Mouse (Mus musculus): ENCODE measurements at regions not wholly inside any gene's neighbourhood (a gene's known extent, or its start where the extent isn't known, plus 50 kb on each side); places are given as distances from the start of the nearest gene placed in this dataset.

DNA sequence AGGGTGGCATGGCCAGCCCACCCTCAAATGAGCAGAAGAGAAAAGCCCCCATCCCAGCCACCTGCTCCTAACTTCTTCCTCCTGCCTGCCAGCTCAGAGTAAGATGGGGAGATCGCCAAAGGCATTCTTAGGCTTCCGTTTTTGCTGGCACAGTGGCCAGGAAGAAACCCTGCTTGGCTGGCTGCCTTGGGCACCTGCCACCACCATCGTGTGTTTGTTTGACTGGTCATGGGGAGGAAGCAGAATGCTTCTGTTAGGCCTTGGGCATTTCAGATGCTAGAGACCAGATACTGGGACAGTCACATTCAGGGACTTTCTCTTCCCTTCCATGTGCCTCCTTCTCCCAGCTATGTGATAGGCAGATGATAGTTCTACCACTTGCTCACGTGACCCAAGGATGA lies 1283.7 kb upstream of the A1bg start:
- no peak for ATAC-seq
- H3K4me3 ChIP-seq (ENCODE audit: low read depth, low read length): no peak overlapping the region
- H3K4me2 ChIP-seq (ENCODE audit: low read length): no peak overlapping the region
- WGBS: 84% methylated on average over 4 of the region's 4 CpGs
- H3K27ac ChIP-seq (ENCODE audit: low read length): no peak overlapping the region
- no peaks in the 10 kb centered on the region for H3K36me3 ChIP-seq (ENCODE audit: control insufficient read depth, insufficient read depth, low read length)
- no peaks in the 10 kb centered on the region for H3K4me1 ChIP-seq (ENCODE audit: control insufficient read depth, insufficient read depth, low read length)
- H3K9ac ChIP-seq (ENCODE audit: low read depth, low read length): no peak overlapping the region
- no peaks in the 10 kb centered on the region; the same call in 1 of the 2 replicates for H3K9me3 ChIP-seq (replicated peaks; ENCODE audit: control insufficient read depth, low read length, poor library complexity, severe bottlenecking)
- no peaks in the 10 kb centered on the region for H3K27me3 ChIP-seq (ENCODE audit: control insufficient read depth, insufficient read depth, low read depth, low read length)

DNA sequence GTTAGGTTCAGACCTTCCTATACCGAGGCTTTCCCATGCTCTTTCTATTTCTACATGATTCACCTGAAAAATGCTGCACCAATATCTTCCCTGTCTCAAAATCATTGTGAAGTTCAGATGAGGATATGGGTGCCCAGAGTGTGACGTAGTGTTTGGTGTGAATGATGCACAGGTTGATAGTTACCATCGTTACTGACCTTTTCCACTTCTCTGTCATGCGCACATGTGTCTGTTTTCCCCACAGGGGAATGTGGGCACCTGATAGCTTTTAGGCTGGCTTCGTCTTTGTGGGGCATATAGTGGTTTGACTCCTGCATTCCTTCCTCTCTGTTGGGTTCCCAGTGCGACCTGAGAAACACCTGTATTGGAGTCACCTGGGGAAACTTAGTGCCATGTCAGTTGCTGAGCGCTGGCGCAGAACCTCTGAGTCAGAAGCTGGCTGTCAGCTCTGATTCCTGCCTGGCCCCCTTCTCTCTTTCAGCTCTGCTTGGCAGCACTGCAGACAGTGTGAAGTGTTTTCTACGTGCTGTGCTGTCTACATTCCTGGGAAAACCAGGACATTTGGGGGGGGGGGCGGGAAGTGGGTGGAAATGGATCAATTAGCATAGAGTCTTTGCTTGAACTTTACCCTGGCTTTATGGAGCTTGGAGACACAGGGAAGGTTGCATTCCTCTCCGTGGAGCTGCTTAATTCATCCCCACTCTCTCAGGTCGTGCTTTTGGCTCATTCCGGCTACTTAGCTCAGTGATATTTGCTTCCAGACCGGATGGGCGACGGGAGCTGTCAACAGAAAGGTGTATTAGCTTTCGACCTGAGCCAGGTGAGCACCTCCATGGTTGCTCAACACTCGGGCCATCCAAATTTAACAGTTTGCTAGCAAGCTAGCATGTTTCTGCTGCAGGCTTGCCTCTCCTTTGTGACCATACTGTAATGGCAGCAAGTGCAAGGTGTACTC lies 1281.4 kb upstream of the A1bg start:
- H3K36me3 ChIP-seq (ENCODE audit: control insufficient read depth, insufficient read depth, low read length): no peaks in the 10 kb centered on the region
- H3K4me2 ChIP-seq (ENCODE audit: low read length): no peak overlapping the region
- no peak overlapping the region for H3K4me3 ChIP-seq (ENCODE audit: low read depth, low read length)
- no peak overlapping the region for H3K27ac ChIP-seq (ENCODE audit: low read length)
- H3K4me1 ChIP-seq (ENCODE audit: control insufficient read depth, insufficient read depth, low read length): no peaks in the 10 kb centered on the region
- H3K9me3 ChIP-seq (replicated peaks; ENCODE audit: control insufficient read depth, low read length, poor library complexity, severe bottlenecking): no peaks in the 10 kb centered on the region; the same call in 1 of the 2 replicates
- H3K27me3 ChIP-seq (ENCODE audit: control insufficient read depth, insufficient read depth, low read depth, low read length): no peaks in the 10 kb centered on the region
- WGBS: 71% methylated on average over 18 of the region's 18 CpGs
- H3K9ac ChIP-seq (ENCODE audit: low read depth, low read length): no peak overlapping the region
- ATAC-seq: no peak

DNA sequence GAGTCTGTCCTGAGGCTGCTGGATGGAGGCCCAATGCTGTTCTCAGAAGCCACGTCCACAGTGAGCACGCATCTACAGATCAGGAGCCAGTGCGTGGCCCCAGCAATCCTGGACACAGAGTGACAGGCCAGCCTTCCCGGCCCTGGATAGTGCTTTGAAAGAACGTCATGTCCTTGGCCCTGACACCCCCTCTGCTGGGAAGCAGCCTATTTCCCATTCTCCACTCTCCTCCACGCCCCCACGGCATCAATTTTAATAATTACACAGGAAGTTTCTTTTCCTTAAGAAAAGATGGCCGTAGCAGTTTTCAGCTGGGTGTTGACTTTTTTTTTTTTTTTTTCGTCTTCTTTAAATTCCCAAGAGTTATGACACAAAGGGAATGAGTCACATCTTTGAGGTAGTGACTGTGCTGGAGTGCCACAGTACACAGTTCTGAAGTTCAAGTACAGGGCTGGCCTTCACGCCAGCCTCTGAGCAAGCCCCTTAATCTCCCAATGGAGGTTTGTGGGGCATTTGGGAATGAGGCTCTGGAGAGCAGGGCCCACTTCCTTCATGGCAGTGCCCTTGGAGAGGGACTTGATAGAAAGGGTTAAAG lies 1280.1 kb upstream of the A1bg start:
- WGBS: 85% methylated on average over 10 of the region's 10 CpGs
- Histone ChIP-seq H3K9ac (ENCODE audit: low read depth, low read length) (no peak overlapping the region), H3K4me3 (ENCODE audit: low read depth, low read length) (no peak overlapping the region), H3K36me3 (ENCODE audit: control insufficient read depth, insufficient read depth, low read length) (no peaks in the 10 kb centered on the region), H3K9me3 (replicated peaks; ENCODE audit: control insufficient read depth, low read length, poor library complexity, severe bottlenecking) (no peaks in the 10 kb centered on the region; the same call in 1 of the 2 replicates), H3K4me2 (ENCODE audit: low read length) (no peak overlapping the region), H3K4me1 (ENCODE audit: control insufficient read depth, insufficient read depth, low read length) (no peaks in the 10 kb centered on the region), H3K27me3 (ENCODE audit: control insufficient read depth, insufficient read depth, low read depth, low read length) (no peaks in the 10 kb centered on the region), H3K27ac (ENCODE audit: low read length) (no peak overlapping the region)
- no peak for ATAC-seq

DNA sequence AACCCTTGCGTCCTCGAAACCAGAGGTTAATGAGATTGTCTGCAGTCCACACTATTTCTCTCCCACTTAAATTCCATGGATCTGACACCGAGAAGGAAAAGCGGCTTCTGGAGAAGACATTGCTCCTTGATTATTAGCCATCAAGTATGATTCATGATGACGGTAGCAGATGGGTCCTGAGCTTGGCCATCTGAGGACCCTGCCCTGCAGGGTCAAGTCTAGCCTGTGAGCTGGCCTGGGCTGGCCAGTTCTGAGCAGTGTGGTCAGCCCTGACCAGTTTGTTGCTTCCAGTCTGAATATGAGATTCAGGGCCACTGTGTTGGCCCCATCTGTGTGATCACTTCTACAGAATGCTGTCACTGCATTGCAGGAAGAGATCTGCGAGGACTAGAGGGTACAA lies 1275.9 kb upstream of the A1bg start:
- ATAC-seq: no peak
- Histone ChIP-seq H3K27me3 (ENCODE audit: control insufficient read depth, insufficient read depth, low read depth, low read length) (no peaks in the 10 kb centered on the region), H3K27ac (ENCODE audit: low read length) (no peak overlapping the region), H3K9ac (ENCODE audit: low read depth, low read length) (no peak overlapping the region), H3K4me1 (ENCODE audit: control insufficient read depth, insufficient read depth, low read length) (no peaks in the 10 kb centered on the region), H3K9me3 (replicated peaks; ENCODE audit: control insufficient read depth, low read length, poor library complexity, severe bottlenecking) (no peaks in the 10 kb centered on the region; the same call in 1 of the 2 replicates), H3K4me2 (ENCODE audit: low read length) (no peak overlapping the region), H3K4me3 (ENCODE audit: low read depth, low read length) (no peak overlapping the region), H3K36me3 (ENCODE audit: control insufficient read depth, insufficient read depth, low read length) (no peaks in the 10 kb centered on the region)
- WGBS: 94% methylated on average over 6 of the region's 6 CpGs

DNA sequence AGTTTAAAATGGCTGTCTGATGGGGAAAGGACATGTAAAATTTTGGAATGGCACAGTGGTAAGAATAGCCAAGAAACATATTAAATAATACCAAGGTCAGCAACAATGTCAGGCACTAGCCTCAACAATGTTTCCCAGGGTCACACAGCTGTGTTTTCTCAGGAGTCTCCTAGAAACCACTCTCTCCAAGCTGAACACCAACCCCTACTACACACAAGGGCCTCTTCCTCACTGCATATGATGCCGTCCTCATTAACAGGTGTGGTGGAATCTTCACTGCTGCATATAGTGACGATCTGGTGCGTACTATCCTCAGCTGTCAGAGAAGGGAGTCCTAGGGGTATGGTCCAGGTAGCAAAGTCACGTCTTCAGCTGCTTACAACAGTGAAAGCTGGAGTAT lies 1275.4 kb upstream of the A1bg start:
- Histone ChIP-seq H3K9me3 (replicated peaks; ENCODE audit: control insufficient read depth, low read length, poor library complexity, severe bottlenecking) (no peaks in the 10 kb centered on the region; the same call in 1 of the 2 replicates), H3K4me1 (ENCODE audit: control insufficient read depth, insufficient read depth, low read length) (no peaks in the 10 kb centered on the region), H3K27ac (ENCODE audit: low read length) (no peak overlapping the region), H3K9ac (ENCODE audit: low read depth, low read length) (no peak overlapping the region), H3K27me3 (ENCODE audit: control insufficient read depth, insufficient read depth, low read depth, low read length) (no peaks in the 10 kb centered on the region), H3K36me3 (ENCODE audit: control insufficient read depth, insufficient read depth, low read length) (no peaks in the 10 kb centered on the region), H3K4me3 (ENCODE audit: low read depth, low read length) (no peak overlapping the region), H3K4me2 (ENCODE audit: low read length) (no peak overlapping the region)
- WGBS: 93% methylated on average over 4 of the region's 4 CpGs
- no peak for ATAC-seq

DNA sequence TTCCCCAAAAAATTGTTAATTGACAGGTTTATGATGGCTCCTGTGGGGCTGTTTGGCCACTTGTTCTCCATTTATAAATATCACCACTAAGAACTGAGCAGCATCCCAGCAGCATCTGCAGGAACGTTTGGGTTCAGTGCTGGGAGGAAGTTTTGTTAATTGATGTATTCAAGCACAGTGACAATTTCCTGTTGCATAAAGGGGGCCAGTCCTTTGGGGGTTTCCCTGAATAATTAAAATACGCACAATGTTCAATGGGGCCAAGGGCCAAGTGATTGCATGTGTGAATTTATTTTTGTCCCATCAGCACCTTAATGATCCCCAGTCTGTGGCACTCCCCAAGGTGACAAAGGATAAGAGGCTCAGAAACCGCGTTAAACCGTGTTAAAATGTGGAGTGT lies 1272.6 kb upstream of the A1bg start:
- no peak for ATAC-seq
- H3K27ac ChIP-seq (ENCODE audit: low read length): no peak overlapping the region

DNA sequence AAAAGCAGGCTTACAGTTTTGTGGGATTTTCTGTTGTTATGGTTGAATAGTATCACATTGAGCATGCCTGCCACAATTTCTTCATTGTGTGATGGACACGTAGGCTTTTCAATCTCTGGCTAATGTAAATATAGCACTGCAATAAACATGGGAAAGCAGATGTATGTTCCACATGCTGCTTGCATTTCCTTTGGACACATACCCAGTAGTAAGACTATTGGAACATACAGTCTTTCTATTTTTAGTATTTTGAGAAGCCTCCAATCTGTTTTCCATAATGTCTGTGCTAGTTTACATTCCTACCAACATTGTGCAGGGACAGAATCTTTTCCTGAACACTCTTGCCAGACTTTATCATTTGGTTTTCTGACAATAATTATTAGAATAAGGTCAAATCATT lies 1269.9 kb upstream of the A1bg start:
- WGBS: 83% methylated on average over 1 of the region's 1 CpGs
- Histone ChIP-seq H3K9ac (ENCODE audit: low read depth, low read length) (no peak overlapping the region), H3K27ac (ENCODE audit: low read length) (no peak overlapping the region), H3K4me2 (ENCODE audit: low read length) (no peak overlapping the region), H3K4me3 (ENCODE audit: low read depth, low read length) (no peak overlapping the region), H3K27me3 (ENCODE audit: control insufficient read depth, insufficient read depth, low read depth, low read length) (no peaks in the 10 kb centered on the region), H3K4me1 (ENCODE audit: control insufficient read depth, insufficient read depth, low read length) (no peaks in the 10 kb centered on the region), H3K9me3 (replicated peaks; ENCODE audit: control insufficient read depth, low read length, poor library complexity, severe bottlenecking) (no peaks in the 10 kb centered on the region), H3K36me3 (ENCODE audit: control insufficient read depth, insufficient read depth, low read length) (no peaks in the 10 kb centered on the region)
- ATAC-seq: no peak

More for the DNA sequence above, 1272.6 kb upstream of the A1bg start:
- 73% methylated on average over 5 of the region's 5 CpGs for WGBS
- Histone ChIP-seq H3K9me3 (replicated peaks; ENCODE audit: control insufficient read depth, low read length, poor library complexity, severe bottlenecking) (no peaks in the 10 kb centered on the region), H3K4me2 (ENCODE audit: low read length) (no peak overlapping the region), H3K27me3 (ENCODE audit: control insufficient read depth, insufficient read depth, low read depth, low read length) (no peaks in the 10 kb centered on the region), H3K4me3 (ENCODE audit: low read depth, low read length) (no peak overlapping the region), H3K36me3 (ENCODE audit: control insufficient read depth, insufficient read depth, low read length) (no peaks in the 10 kb centered on the region), H3K4me1 (ENCODE audit: control insufficient read depth, insufficient read depth, low read length) (no peaks in the 10 kb centered on the region), H3K9ac (ENCODE audit: low read depth, low read length) (no peak overlapping the region)

DNA sequence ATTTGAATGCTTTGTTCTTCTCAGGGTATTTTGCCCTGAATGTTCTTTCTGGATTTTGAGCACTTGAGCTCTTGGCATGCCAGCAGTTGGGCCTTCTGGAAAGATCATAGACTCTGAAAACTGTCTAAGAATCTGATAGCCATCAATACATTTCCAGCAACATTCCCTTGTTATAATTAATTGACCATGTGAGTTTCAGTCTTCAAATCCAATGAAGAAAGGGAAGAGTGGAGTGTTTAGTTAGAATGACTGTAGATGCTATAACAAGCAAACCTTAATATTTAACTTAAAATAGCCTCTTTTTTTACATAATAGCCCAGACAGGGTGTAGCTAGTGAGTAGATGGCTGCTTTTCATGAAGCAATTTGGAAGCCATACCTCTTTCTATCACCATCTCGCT lies 1268.8 kb upstream of the A1bg start:
- Histone ChIP-seq H3K9me3 (replicated peaks; ENCODE audit: control insufficient read depth, low read length, poor library complexity, severe bottlenecking) (no peaks in the 10 kb centered on the region), H3K27me3 (ENCODE audit: control insufficient read depth, insufficient read depth, low read depth, low read length) (no peaks in the 10 kb centered on the region), H3K36me3 (ENCODE audit: control insufficient read depth, insufficient read depth, low read length) (no peaks in the 10 kb centered on the region), H3K9ac (ENCODE audit: low read depth, low read length) (no peak overlapping the region), H3K4me3 (ENCODE audit: low read depth, low read length) (no peak overlapping the region), H3K27ac (ENCODE audit: low read length) (no peak overlapping the region), H3K4me2 (ENCODE audit: low read length) (no peak overlapping the region), H3K4me1 (ENCODE audit: control insufficient read depth, insufficient read depth, low read length) (no peaks in the 10 kb centered on the region)
- 85% methylated on average over 1 of the region's 1 CpGs for WGBS
- no peak for ATAC-seq

DNA sequence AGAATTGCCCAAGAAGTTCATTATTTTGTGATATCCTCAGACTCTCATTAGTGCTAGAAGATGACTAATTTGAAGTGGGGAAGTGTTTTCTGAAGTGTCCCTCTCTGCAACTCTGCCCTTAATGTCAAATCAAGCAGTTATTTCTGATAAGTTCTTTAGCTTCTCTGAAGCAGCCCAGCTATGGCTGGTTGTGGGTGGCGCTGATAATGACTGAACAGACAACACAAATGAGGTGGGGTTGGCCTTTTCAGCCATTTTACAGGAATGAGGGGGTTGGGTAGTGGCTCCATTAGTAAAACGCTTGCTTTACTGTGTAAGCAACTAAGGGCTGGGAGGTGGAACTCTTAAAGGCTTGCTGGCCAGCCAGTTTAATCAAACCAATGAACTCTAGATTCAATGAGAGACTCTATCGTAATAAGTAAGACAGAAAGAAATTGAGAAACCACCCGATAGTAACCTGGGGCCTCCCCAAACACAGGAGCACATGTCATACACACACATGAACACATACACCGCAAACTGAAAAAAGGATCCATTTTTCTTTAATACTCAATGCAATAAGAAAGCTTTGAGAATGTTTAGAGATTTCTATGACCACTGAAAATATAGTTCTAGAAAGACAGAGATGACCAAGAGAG lies 1268.3 kb upstream of the A1bg start:
- H3K9me3 ChIP-seq (replicated peaks; ENCODE audit: control insufficient read depth, low read length, poor library complexity, severe bottlenecking): no peaks in the 10 kb centered on the region
- H3K27ac ChIP-seq (ENCODE audit: low read length): no peak overlapping the region
- no peaks in the 10 kb centered on the region for H3K36me3 ChIP-seq (ENCODE audit: control insufficient read depth, insufficient read depth, low read length)
- H3K9ac ChIP-seq (ENCODE audit: low read depth, low read length): no peak overlapping the region
- WGBS: 91% methylated on average over 5 of the region's 5 CpGs
- no peaks in the 10 kb centered on the region for H3K27me3 ChIP-seq (ENCODE audit: control insufficient read depth, insufficient read depth, low read depth, low read length)
- no peaks in the 10 kb centered on the region for H3K4me1 ChIP-seq (ENCODE audit: control insufficient read depth, insufficient read depth, low read length)
- no peak overlapping the region for H3K4me3 ChIP-seq (ENCODE audit: low read depth, low read length)
- no peak overlapping the region for H3K4me2 ChIP-seq (ENCODE audit: low read length)
- ATAC-seq: no peak
